Mouse (Mus musculus) ES-CJ7 (cell line): ENCODE measurements around the gene Gng7.
"Not testable (repeated sequence)": the region's sequence is repeated elsewhere in the genome, so short reads cannot be mapped to it uniquely, and the experiment has no call there.

Experiments used
- DNase-seq: peaks from one replicate; pipeline ENCODE4 v3.0.0; 2011; ENCODE audit warnings: low read depth, low spot score

The Gng7 gene

DNA sequence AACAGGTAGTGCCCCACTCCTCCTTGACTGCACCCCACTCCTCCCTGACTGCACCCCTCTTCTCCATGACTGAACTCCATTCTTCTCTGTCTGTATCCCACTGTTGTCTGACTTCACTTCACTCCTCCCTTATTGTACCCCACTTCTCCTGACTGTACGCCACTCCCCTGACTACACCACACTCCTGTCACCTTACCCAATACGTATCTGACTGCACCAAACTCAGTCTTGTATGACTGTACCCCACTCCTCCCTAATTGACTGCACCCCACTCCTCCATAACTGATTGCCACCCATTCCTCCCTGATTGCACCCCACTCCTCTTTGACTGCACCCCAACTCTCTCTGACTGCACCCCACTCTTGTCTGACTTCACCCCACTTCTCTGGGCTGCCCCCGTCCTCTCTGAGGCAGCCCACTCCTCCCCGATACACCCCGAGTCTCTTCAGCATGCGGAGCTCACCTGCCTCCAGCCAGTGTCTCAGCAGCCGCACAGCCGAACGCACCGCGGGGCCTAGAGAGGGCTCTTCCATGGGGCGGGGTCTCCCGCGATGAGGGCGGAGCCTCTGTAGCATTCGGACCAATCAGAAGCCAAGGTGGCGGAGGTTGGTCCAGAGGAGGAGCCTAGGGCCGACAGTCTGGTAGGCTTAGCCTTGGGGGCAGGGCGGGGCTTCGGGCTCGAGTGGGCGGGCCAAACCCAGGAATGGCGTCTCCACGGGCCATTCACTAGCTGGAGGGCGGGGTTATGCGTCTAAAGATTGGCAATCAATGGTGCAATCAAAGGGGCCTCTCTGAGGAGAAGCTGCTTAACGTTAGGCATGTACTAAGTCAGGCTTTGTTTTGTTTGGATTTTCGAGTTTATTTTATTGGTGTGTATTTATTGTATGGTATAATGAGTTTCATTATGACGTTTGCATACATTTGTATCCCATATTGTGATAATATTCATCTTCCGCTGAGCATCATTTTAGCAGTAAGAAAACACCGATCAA, at the start of gene Gng7:
TSS of gene Gng7 (minus strand) at position 553 of the 992 bp plus-strand sequence.
- peak; percentile 98 for DNase-seq

- not testable (repeated sequence) for DNase-seq
Measured at GRCm38 (mm10) chr10:81064519-81064918, 49.8 kb upstream of the Gng7 start.

DNA sequence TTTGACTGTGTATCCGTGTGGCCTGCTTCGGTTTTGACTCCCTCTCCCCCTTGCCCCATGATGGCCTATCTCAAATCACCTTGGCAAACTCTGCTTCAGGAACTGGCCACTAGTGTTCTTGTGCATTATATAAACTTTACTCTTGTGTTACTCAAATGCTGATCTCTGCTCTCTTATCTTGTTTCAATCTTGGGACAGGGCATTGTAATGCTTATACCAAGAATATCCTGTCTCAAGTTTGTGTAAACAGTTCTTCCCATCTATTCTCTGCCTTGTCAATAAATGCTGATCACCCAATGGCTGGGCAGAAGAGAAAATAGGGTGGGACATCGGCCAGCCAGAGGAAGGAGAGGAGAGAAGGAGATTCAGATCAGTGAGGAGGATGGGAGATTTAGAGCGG, 48.0 kb upstream of the Gng7 start:
- DNase-seq = peak; percentile 37

DNA sequence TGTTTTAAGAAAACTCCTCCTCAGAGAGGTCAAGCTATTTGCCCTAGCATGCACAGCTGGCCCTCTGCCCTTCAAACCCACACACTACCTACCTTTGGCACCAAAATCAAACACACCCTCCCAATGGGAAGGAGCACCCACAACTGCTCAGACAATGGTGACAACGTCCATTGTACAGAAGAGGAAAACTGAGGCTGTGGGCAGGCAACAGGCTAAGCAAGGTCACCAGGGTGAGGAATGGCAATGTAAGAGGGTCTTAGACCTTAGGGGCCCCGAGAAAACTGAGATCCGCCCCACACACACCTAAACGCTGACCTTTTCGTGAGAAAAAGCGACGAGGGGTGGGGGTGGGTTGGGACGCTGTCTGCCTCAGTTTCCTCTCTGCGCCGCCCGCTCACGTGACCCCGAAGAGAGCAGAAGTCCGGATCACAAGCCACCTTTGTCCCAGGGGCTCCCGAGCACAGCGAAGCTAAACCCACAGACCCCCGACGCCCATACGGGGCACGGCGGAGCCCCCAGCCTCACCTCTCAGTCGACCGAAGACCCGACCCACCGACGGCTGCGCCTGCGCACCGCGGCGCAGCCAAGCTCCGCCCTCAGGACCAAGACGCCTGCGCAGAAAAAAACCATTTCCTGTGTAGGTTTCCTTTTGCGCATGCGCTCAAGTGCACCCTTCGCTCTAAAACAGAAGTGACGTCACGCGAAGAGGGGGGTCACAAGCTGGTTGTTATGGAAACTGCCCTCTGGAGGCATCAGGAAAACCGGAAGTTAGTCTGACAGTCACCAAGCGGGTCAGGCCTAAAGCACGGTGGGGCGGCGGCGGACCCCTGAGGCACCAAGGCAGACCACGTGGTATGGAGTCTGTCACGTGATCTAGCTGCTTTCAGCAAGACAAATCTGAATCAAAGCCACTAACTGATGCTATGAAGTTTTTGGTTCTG, 45.1 kb upstream of the Gng7 start, which contains the start of gene Sgta:
TSS of gene Sgta (minus strand) at position 579 of the 941 bp plus-strand sequence.
- DNase-seq = peak; percentile 100

DNA sequence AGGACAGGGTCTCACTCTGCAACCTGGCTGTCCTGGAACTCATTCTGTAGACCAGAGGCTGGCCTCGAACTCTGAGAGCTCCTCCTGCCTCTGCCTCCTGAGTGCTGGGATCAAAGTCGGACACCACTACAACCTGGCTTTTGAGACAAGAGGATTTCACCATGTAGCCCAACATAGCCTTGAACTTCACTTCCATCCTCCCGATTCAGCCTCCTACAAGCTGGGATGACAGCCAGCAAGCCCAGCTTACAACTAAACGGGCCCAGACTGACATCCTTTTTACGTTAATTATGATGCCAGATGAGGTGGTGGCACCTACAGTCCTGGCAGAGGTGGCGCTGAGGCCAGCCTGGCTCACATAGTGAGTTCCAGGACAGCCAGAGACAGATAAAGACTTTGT, 44.2 kb upstream of the Gng7 start:
- DNase-seq = no peak

- DNase-seq = no peak
Measured at GRCm38 (mm10) chr10:81057406-81058130, 42.8 kb upstream of the Gng7 start.

DNA sequence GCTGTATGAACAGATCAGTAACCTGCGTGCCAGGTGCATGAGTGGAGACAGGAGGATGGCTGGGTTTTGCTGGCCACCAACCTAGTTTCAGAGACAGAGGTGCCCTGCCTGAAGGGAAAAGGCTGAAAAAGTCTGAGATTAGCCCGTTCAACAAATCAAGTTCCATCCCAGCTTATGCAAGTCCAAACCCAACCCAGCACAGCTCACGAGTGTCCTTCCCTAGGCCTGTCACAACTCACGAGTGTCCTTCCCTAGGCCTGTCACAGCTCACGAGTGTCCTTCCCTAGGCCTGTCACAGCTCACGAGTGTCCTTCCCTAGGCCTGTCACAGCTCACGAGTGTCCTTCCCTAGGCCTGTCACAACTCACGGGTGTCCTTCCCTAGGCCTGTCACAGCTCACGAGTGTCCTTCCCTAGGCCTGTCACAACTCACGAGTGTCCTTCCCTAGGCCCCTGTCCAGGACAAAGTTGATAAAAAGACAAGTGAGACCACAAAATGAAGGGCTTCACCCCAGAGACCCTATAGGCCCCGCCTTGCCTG, 41.1 kb upstream of the Gng7 start:
- DNase-seq = not testable (repeated sequence)

DNA sequence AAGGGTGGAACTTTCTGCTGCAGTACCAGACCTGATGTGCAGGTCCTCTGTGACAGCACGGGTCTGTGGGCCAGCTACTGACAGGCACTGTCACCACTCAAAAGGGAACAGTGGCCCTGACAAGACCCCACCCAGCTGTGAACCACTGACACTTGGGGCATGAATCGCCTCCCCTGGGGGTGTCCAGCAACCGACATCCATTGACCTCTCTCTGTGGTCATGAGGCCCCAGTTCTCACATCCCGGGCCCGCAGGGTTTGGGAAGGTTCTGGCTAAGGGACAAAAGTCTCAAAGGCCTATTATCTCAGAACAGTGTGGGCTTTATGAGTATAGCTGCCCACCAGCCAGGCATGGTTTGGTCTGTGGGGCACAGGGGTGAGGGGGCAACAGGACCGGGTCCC, 40.4 kb upstream of the Gng7 start:
- no peak for DNase-seq

DNA sequence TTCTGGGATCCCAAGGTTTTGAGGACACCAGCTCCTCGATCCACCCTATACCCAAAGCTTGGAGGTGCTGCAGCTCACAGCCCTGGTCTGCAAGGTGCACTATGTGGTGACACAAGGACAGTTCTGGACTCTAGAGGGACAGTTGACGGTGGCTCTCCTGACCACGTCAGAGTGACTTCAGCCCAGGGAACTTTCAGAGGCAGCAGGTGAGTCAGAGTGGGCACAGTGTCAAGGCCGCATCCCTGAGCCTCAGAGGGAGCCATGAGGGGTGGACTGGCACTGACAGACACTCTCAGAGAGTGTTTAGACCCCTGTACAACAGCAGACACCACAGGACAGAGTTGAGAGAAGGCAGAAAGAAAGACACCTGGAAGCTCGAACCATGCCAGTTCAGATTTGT, 37.8 kb upstream of the Gng7 start:
- no peak for DNase-seq

GRCm38 (mm10) chr10:81051133-81051532, 36.4 kb upstream of the Gng7 start:
- no peak for DNase-seq

DNA sequence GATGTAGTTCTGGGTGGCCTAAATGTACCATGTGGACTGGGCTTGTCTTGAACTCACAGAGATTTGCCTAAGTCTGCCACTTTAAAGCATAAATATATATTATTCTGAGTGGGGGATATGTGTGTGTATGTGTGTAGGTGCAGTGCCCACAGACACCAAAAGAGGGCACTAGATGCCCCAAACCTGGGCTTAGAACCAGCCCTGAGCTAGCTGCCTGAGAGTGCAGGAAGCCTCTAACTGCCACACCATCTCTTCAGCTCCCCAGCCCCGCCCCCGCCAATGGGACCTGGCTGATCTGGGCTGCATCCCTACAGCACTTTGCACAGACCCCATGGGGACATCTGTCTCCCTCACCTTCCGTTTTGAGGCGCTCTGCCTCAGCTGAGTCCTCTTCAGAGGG, 35.9 kb upstream of the Gng7 start:
- peak; percentile 71 for DNase-seq

- peak; percentile 51 for DNase-seq
Measured at GRCm38 (mm10) chr10:81045246-81045645, 30.5 kb upstream of the Gng7 start.

DNA sequence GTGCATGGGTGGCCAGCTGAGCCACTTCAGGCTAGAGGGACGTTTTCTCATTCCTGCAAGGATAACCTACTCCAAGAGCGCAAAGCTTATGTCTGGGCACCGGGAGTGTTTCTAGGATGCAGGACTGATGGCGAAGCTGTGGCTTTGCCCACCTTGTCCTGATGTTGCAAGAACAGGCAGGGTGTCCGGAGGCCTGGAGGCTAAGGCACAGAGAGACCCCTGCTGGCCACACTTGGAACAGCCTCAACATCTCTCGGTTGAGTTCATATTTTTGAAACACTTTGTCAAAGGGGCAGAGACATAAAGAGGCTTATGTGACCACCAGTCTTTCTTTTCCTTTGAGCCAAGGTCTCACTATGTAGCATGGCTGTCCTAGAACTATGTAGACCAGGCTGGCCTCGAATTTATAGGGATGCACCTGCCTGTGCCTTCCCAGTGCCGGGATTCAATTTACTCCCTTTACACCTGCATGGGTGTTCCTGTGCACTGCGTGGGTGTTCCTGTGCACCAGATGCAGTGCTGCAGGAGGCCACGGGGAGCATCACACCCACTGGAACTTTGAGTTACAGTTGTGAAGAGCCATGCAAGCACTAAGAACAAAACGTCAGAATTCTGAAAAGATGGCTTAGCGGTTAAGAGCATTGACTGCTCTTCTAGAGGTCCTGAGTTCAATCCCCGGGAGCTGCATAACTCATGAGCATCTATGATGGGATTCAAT, 26.9 kb upstream of the Gng7 start:
- peak; percentile 70 for DNase-seq

GRCm38 (mm10) chr10:81036988-81037580, 22.3 kb upstream of the Gng7 start, which contains the start of gene Slc39a3:
TSS of gene Slc39a3 (minus strand) at chr10:81037426.
- DNase-seq = peak; percentile 100

DNA sequence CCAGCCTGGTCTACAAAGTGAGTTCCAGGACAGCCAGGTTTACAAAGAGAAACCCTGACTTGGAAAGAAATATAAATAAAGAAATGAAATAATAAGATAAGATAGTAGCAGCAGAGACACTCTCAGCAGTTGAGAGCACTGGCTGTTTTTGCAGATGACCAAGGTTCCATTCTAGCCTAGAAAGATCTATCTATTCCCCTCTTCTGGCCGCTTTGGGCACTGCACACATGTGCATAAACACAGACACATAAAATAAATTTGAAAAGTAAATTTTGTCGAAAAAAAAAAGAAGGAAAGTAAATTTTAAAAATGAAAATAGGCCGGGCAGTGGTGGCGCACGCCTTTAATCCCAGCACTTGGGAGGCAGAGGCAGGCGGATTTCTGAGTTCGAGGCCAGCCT, 21.5 kb upstream of the Gng7 start:
- DNase-seq = peak; percentile 35

DNA sequence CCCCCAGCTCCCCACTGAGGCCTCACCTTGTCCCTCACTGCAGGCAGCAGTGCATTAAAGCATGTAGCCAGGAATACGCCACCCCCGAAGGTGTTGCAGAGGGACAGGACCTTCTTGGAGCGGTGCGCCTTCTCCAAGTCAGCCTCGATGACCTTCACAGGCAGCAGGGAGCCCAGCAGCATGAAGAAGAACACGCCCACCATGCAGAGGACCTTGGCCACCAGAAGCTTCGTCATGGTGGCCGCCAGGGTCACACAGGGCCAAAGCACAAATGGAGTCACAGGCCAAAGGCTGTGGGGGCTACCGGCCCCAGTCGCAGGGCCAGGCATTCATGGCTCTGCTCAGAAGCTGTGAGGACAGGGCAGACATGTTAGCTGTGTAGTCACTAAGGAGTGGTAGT, 18.8 kb upstream of the Gng7 start:
- no peak for DNase-seq

DNA sequence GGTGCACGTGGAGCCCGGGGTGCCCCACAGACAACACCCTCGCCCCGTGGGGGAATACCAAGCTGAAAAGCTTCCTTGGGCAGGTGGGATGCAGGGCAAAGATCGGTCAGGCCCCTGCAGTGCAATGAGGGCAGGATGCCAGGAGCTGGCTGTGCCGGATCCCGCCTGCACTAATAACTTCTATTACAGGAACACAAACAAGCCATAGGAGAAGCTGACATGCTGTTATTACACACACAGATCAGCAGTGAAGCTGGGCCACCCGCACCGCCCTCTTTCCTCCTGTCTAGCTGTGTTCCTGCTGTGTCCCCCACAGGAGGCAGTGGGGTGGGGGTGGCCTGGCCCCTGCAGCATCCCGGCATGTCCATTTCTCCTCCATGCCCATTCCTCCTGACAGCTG, 14.3 kb upstream of the Gng7 start:
- DNase-seq = no peak

DNA sequence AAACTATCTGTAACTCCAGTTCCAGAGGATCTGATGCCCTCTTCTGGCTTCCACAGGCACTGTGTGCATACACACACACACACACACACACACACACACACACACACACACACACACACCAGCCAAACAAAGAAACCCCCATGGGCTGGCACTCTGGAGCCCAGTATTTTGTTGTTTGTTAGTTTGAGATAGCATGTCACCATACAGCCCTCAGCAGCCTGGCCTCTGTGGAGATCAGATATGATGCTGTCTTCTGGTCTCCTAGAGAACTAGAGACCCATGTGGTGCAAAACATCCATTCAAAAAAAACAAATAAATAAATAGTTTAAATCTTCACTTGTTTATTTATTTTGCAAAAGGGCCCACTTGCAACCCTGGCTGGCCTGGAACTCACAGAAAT, 13.5 kb upstream of the Gng7 start:
- no peak for DNase-seq

DNA sequence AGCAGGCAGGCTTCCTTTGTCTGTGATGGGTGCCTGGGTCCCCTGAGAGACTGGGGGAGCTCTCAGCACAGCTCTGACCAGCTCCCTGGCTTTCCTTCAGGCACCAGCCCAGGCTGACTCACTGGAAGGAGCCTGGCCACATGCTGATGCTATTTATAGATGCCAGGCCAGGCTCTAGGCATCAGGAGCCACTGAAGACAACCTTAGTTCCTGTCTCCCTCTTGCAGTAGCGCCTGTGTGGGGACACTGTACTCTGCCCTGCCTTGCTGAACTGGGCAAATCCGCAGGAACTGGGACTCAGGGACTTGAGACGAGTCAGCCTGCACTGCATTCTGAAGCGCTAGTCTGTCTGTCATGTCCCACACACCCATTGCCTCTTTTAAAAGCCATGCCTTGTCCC, 12.6 kb upstream of the Gng7 start:
- no peak for DNase-seq

DNA sequence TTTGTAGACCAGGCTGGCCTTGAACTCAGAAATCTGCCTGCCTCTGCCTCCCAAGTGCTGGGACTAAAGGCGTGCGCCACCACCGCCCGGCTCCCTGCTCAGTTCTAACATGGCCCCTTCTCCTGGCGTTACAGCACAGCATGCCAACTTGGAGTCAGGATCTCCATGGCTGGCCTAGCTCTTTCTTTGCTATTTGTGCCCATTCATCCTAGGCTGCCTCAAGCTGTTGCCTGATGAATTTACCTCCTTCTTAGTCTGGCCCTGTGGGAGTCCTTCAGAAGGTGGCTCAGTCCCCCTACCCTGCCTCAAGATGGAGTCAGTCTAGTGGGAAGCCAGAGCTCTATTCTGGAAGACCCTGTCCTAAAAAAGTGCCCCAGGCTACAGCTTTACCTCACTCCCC, 12.1 kb upstream of the Gng7 start:
- no peak for DNase-seq
